ENCODE assay signal across 20 mouse cellular contexts in genomic region chr1:153292892-153293291, GRCm38 (mm10). TPM values are rescaled to one million over a fixed set of nuclear protein-coding genes. Genes with fewer than 3 reads are reported as not detected.
A peak's percentile ranks its signal among the peaks of the same experiment; 100 is the strongest.
DNase-seq lines count a peak whose midpoint lies in the region; ATAC-seq and TF ChIP-seq lines count a peak whose summit lies in the region.
"Had no signal": no experiment of that assay in that cellular context is flagged by ENCODE, and none has a peak within 500 bp of the region (broad histone marks: within the 10 kb centered on the region; RNA-seq: fewer than 3 reads in every experiment).

No protein-coding gene starts in this region.

- peak overlapping the region; percentile 75 for H3K27ac ChIP-seq in heart, embryonic 11.5 days (ENCODE audit: low read depth, low read length)
- no peak overlapping the region for H3K27ac ChIP-seq in intestine, embryonic 15.5 days
- no peak overlapping the region for H3K27ac ChIP-seq in intestine, embryonic 16.5 days (ENCODE audit: low read length)
- H3K27ac ChIP-seq in stomach, embryonic 14.5 days (ENCODE audit: low read length): peak overlapping the region; percentile 21; the same call in 1 of the 2 replicates
- no peak overlapping the region for H3K27ac ChIP-seq in stomach, postnatal 0 days (replicated peaks)
- H3K27ac ChIP-seq: embryonic facial prominence, embryonic 12.5 days; hindbrain, embryonic 15.5 days; limb, embryonic 10.5 days; liver, embryonic 12.5 days; neural tube, embryonic 12.5 days had no signal

- H3K9me3 ChIP-seq in heart, embryonic 11.5 days (replicated peaks; ENCODE audit: control insufficient read depth, low read length): no peaks in the 10 kb centered on the region
- no peaks in the 10 kb centered on the region for H3K9me3 ChIP-seq in intestine, embryonic 15.5 days
- H3K9me3 ChIP-seq in intestine, embryonic 16.5 days (ENCODE audit: control insufficient read depth, low read length): no peaks in the 10 kb centered on the region
- no peaks in the 10 kb centered on the region for H3K9me3 ChIP-seq in stomach, embryonic 14.5 days (ENCODE audit: control insufficient read depth, low read depth, low read length)
- H3K9me3 ChIP-seq in stomach, postnatal 0 days (ENCODE audit: control insufficient read depth, low read length): no peaks in the 10 kb centered on the region
- H3K9me3 ChIP-seq: embryonic facial prominence, embryonic 12.5 days; hindbrain, embryonic 15.5 days; limb, embryonic 10.5 days; liver, embryonic 12.5 days; neural tube, embryonic 12.5 days had no signal

- no peak for TF ChIP-seq CTCF in stomach, postnatal 0 days (IDR thresholded peaks at IDR 0.05; ENCODE audit: low read depth)

- H3K27me3 ChIP-seq in heart, embryonic 11.5 days (ENCODE audit: control insufficient read depth, insufficient read depth, low read length): no peaks in the 10 kb centered on the region
- H3K27me3 ChIP-seq in intestine, embryonic 15.5 days (replicated peaks): no peaks in the 10 kb centered on the region
- no peaks in the 10 kb centered on the region for H3K27me3 ChIP-seq in intestine, embryonic 16.5 days (replicated peaks; ENCODE audit: control insufficient read depth, insufficient read depth, low read length)
- no peaks in the 10 kb centered on the region for H3K27me3 ChIP-seq in stomach, embryonic 14.5 days (ENCODE audit: control insufficient read depth, insufficient read depth, low read length)
- H3K27me3 ChIP-seq in stomach, postnatal 0 days (ENCODE audit: control insufficient read depth, insufficient read depth, low read length): no peaks in the 10 kb centered on the region
- H3K27me3 ChIP-seq: embryonic facial prominence, embryonic 12.5 days; hindbrain, embryonic 15.5 days; liver, embryonic 12.5 days; neural tube, embryonic 12.5 days had no signal

- DNase-seq in heart, postnatal 36 days: no peak
- no peak for DNase-seq in stomach, postnatal 0 days (ENCODE audit: low spot score)
- DNase-seq in retina, postnatal 1 day: peak; percentile 24
- no peak for DNase-seq in layer of hippocampus, adult 8-10 months (ENCODE audit: low spot score in 2 of 2)
- DNase-seq: cerebellum, adult 8-10 months; gastrocnemius, postnatal 36 days; kidney, adult 18-20 months; lung, embryonic 14.5 days; lung, postnatal 4 days; right cerebral cortex, postnatal 4 days; thymus, postnatal 4 days had no signal

- TF ChIP-seq EP300 in stomach, postnatal 0 days (optimal IDR thresholded peaks at IDR 0.05): no peak

- intact Hi-C loops in heart, postnatal 36 days (cut with DNase I): no loop called here

- WGBS in heart, embryonic 11.5 days (ENCODE audit: insufficient replicate concordance): 31% methylated on average over 5 of the region's 5 CpGs
- WGBS in intestine, embryonic 15.5 days: 40% methylated on average over 5 of the region's 5 CpGs
- 39% methylated on average over 5 of the region's 5 CpGs for WGBS in intestine, embryonic 16.5 days
- WGBS in stomach, embryonic 14.5 days: 46% methylated on average over 5 of the region's 5 CpGs
- WGBS in stomach, postnatal 0 days: 54% methylated on average over 5 of the region's 5 CpGs

- no peak overlapping the region for H3K9ac ChIP-seq in heart, embryonic 11.5 days (ENCODE audit: low read depth, low read length)
- no peak overlapping the region for H3K9ac ChIP-seq in intestine, embryonic 15.5 days
- H3K9ac ChIP-seq in intestine, embryonic 16.5 days (ENCODE audit: low read depth, low read length): no peak overlapping the region
- H3K9ac ChIP-seq in stomach, embryonic 14.5 days (replicated peaks; ENCODE audit: low read depth, low read length): no peak overlapping the region
- no peak overlapping the region for H3K9ac ChIP-seq in stomach, postnatal 0 days (ENCODE audit: low read length)
- H3K9ac ChIP-seq: embryonic facial prominence, embryonic 12.5 days; hindbrain, embryonic 15.5 days; liver, embryonic 12.5 days; lung, embryonic 14.5 days; neural tube, embryonic 12.5 days had no signal

- no peak for ATAC-seq in heart, embryonic 11.5 days (replicated peaks; ENCODE audit: insufficient number of reproducible peaks, low FRiP score, low TSS enrichment)
- peak; percentile 62 for ATAC-seq in intestine, embryonic 15.5 days
- no peak for ATAC-seq in intestine, embryonic 16.5 days
- ATAC-seq in stomach, embryonic 14.5 days (ENCODE audit: insufficient number of reproducible peaks, insufficient read depth, low FRiP score, low read depth): no peak
- no peak for ATAC-seq in stomach, postnatal 0 days (ENCODE audit: low FRiP score, low TSS enrichment)
- ATAC-seq: liver, embryonic 12.5 days had no signal

- no peaks in the 10 kb centered on the region for H3K36me3 ChIP-seq in heart, embryonic 11.5 days (ENCODE audit: control insufficient read depth, insufficient read depth, low read length)
- H3K36me3 ChIP-seq in intestine, embryonic 15.5 days: no peaks in the 10 kb centered on the region
- no peaks in the 10 kb centered on the region for H3K36me3 ChIP-seq in intestine, embryonic 16.5 days (ENCODE audit: control insufficient read depth, insufficient read depth, low read length)
- H3K36me3 ChIP-seq in stomach, embryonic 14.5 days (ENCODE audit: control insufficient read depth, insufficient read depth, low read length): no peaks in the 10 kb centered on the region
- H3K36me3 ChIP-seq in stomach, postnatal 0 days (ENCODE audit: control insufficient read depth, insufficient read depth, low read length): no peaks in the 10 kb centered on the region
- H3K36me3 ChIP-seq: embryonic facial prominence, embryonic 12.5 days; hindbrain, embryonic 15.5 days; limb, embryonic 10.5 days; liver, embryonic 12.5 days; neural tube, embryonic 12.5 days had no signal

- peak overlapping the region; percentile 43 for H3K4me2 ChIP-seq in heart, embryonic 11.5 days
- no peak overlapping the region for H3K4me2 ChIP-seq in intestine, embryonic 15.5 days (replicated peaks)
- H3K4me2 ChIP-seq in intestine, embryonic 16.5 days (ENCODE audit: low read depth, low read length): no peak overlapping the region
- no peak overlapping the region for H3K4me2 ChIP-seq in stomach, embryonic 14.5 days (replicated peaks; ENCODE audit: low read depth, low read length)
- no peak overlapping the region for H3K4me2 ChIP-seq in stomach, postnatal 0 days (replicated peaks; ENCODE audit: low read depth)
- H3K4me2 ChIP-seq: embryonic facial prominence, embryonic 12.5 days; hindbrain, embryonic 15.5 days; liver, embryonic 12.5 days; lung, embryonic 14.5 days; neural tube, embryonic 12.5 days had no signal

- H3K4me3 ChIP-seq in heart, embryonic 11.5 days (ENCODE audit: low read depth, low read length): no peak overlapping the region
- H3K4me3 ChIP-seq in intestine, embryonic 15.5 days (replicated peaks): no peak overlapping the region
- H3K4me3 ChIP-seq in intestine, embryonic 16.5 days (ENCODE audit: low read length): no peak overlapping the region
- no peak overlapping the region for H3K4me3 ChIP-seq in stomach, embryonic 14.5 days (ENCODE audit: low read depth, low read length)
- H3K4me3 ChIP-seq in stomach, postnatal 0 days (ENCODE audit: low read depth, low read length): no peak overlapping the region
- H3K4me3 ChIP-seq: embryonic facial prominence, embryonic 12.5 days; hindbrain, embryonic 15.5 days; limb, embryonic 10.5 days; liver, embryonic 12.5 days; neural tube, embryonic 12.5 days had no signal

- H3K4me1 ChIP-seq in heart, embryonic 11.5 days (ENCODE audit: control insufficient read depth, insufficient read depth, low read length): peaks cover 33% of the 10 kb centered on the region
- peaks cover 17% of the 10 kb centered on the region for H3K4me1 ChIP-seq in intestine, embryonic 15.5 days (replicated peaks)
- H3K4me1 ChIP-seq in intestine, embryonic 16.5 days (ENCODE audit: control insufficient read depth, insufficient read depth, low read length): peaks cover 15% of the 10 kb centered on the region
- H3K4me1 ChIP-seq in stomach, embryonic 14.5 days (ENCODE audit: control insufficient read depth, insufficient read depth, low read length): 0 out of 2 replicates have a peak, but pooled peaks cover 10% of the 10 kb centered on the region
- peaks cover 6% of the 10 kb centered on the region for H3K4me1 ChIP-seq in stomach, postnatal 0 days (replicated peaks; ENCODE audit: control insufficient read depth, insufficient read depth)

RNA-seq across cellular contexts. Expression of gene Lamc1, which starts 39.7 kb away (rescaled TPM):
- polyA plus RNA-seq in heart, embryonic 11.5 days (2014; fragmentation: Nextera tagmentation; extraction: Ambion mirVana): 87.6 and 98.2 TPM in 2 replicates
- 100 to 1,000 TPM; 139 to 176 TPM for total RNA-seq in heart, postnatal 36 days (2021)
- 58.1 and 60.9 TPM in 2 replicates for polyA plus RNA-seq in intestine, embryonic 15.5 days (2015; fragmentation: Nextera tagmentation; extraction: Ambion mirVana)
- polyA plus RNA-seq in intestine, embryonic 16.5 days (2015; fragmentation: Nextera tagmentation; extraction: Ambion mirVana): 37.1 and 44.0 TPM in 2 replicates
- 104 and 111 TPM in 2 replicates for polyA plus RNA-seq in stomach, embryonic 14.5 days (2014; fragmentation: Nextera tagmentation; extraction: Ambion mirVana)
- polyA plus RNA-seq in stomach, postnatal 0 days (2015; fragmentation: Nextera tagmentation; extraction: Ambion mirVana): 41.6 and 41.8 TPM in 2 replicates
- total RNA-seq in layer of hippocampus, adult 8-10 months (2022): 10 to 100 TPM; 25.3 to 32.3 (median 28.6) TPM

Comparison
In these comparisons a context has a peak if more than half of its experiments do, and no peak if none do; other contexts are left out.
1. H3K27ac ChIP-seq: peak in heart, embryonic 11.5 days (single experiment) and stomach, embryonic 14.5 days (single experiment); none in intestine, embryonic 15.5 days (single experiment), intestine, embryonic 16.5 days (single experiment) and stomach, postnatal 0 days (single experiment).